Mouse (Mus musculus) limb, embryonic 15.5 days (tissue): ENCODE results near the gene Hmgcs2. TPM values are rescaled to one million over a fixed set of nuclear protein-coding genes. Genes with fewer than 3 reads are reported as not detected.

ENCODE experiments used
- ATAC-seq: fragments of 200-750 bp; cut with Nextera tagmentation; 2 replicates; pipeline ENCODE4 v1.8.0; 2017; ENCODE audit warnings: low read depth, moderate TSS enrichment; ENCODE audit not compliant: insufficient number of reproducible peaks, low FRiP score, low TSS enrichment
- H3K27ac ChIP-seq: fragments of 300-500 bp; sonication (generic); 2 replicates; pipeline ENCODE4 v1.5.1; 2015; ENCODE audit warnings: moderate library complexity, mild to moderate bottlenecking, inconsistent platforms
- H3K27me3 ChIP-seq: fragments of 300-500 bp; sonication (generic); 2 replicates; pipeline ENCODE4 v1.6.1; 2015; ENCODE audit warnings: inconsistent platforms
- H3K36me3 ChIP-seq: fragments of 300-500 bp; sonication (generic); 2 replicates; pipeline ENCODE4 v1.6.1; 2015; ENCODE audit warnings: inconsistent platforms
- H3K4me1 ChIP-seq: fragments of 300-500 bp; sonication (generic); 2 replicates; pipeline ENCODE4 v1.6.1; 2015; ENCODE audit warnings: inconsistent platforms
- H3K4me2 ChIP-seq: fragments of 300-500 bp; sonication (generic); 2 replicates; pipeline ENCODE4 v1.6.1; 2015; ENCODE audit warnings: mild to moderate bottlenecking, inconsistent platforms
- H3K4me3 ChIP-seq: fragments of 300-500 bp; sonication (generic); 2 replicates; pipeline ENCODE4 v1.5.1; 2015; ENCODE audit warnings: mild to moderate bottlenecking, inconsistent platforms
- H3K9ac ChIP-seq: fragments of 300-500 bp; sonication (generic); 2 replicates; pipeline ENCODE4 v1.6.1; 2015; ENCODE audit warnings: inconsistent platforms
- H3K9me3 ChIP-seq: fragments of 300-500 bp; sonication (generic); 2 replicates; pipeline ENCODE4 v1.6.1; 2016; ENCODE audit warnings: inconsistent platforms
- WGBS: fragments of 180-500 bp; shearing (Covaris S2); methylation state at CpG from one replicate; pipeline ENCODE4 v1.1.7; 2015; 5-methylcytosine and 5-hydroxymethylcytosine counted together
- polyA plus RNA-seq: library from polyadenylated mRNA; unstranded; fragments of >200 nt; fragmentation: Nextera tagmentation; extraction: Ambion mirVana; gene quantifications from 2 replicates; pipeline ENCODE4 v1.2.1, GENCODE M21; 2015

The Hmgcs2 gene
- polyA plus RNA-seq, 1 experiment from 2014 or later: 2.4 TPM

DNA sequence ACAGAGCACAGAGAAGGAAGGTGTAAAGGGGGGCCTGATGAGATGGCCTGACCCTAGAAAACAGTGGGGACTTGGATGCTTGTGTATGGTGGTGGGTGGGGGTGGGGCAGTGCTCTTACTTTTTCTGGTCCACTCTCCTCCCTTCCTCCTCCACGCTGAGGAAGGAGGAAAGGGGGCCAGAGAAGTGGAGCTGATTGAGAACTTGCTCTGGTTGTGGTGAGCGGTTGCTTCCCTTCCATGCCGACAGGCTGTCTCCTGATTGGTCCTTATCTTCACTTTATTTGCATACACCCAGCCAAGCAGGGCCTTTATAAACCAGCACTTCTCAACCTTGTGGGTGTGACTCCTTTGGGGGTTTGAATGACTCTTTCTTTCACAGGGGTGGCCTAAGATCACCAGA, 26.2 kb upstream of the Hmgcs2 start:
- WGBS: 92% methylated on average over 2 of the region's 3 CpGs
- Histone ChIP-seq H3K27ac (no peak overlapping the region), H3K9me3 (no peaks in the 10 kb centered on the region), H3K4me1 (peaks cover under 1% of the 10 kb centered on the region; the same call in 1 of the 2 replicates), H3K36me3 (no peaks in the 10 kb centered on the region), H3K4me2 (no peak overlapping the region), H3K4me3 (no peak overlapping the region), H3K27me3 (no peaks in the 10 kb centered on the region), H3K9ac (no peak overlapping the region)
- ATAC-seq: no peak

DNA sequence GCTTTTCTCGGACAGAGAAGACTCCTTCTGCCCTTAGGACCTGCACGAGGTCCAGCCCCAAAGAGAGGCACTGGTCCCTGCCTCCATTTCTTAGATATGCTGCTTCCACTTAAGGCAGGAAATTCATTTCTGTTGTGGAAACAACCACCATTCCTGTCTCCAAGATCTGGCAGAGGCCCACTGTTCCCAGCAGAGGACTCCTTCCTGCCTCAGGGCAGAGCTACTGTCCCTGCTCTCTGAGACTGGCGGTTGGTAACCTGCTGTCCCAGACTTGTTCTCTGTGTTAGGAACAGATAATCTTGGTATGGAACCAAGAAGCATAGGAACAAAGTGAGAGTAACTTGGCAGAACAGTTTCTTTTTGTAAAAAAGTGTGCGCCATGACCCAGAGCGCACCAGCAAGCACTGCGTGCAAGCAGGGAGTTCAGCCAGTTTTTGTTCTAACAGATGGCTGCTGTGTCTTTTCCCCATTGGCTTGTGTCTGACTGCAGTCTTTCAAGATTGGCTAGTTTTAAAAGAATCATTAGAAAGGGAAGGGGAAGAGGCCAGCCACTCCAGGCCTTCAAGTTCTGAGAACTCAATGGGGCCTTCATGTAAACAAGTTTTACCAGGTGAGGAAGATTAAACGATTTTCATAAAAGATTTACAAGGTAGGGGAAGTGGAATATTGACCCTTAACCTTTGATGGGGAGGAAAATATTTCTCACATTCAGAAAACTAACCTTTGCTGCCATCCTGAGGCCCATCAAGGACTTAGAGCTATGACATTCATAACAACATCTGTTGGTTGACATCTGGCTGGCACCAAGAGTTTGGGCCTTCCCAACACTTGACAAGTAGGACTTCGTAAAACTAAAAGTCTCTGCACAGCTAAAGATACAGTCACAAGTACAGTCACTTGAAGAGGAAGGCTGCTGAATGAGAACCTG, 25.3 kb upstream of the Hmgcs2 start:
- peak overlapping the region; percentile 33; the same call in 1 of the 2 replicates for H3K27ac ChIP-seq
- H3K27me3 ChIP-seq: no peaks in the 10 kb centered on the region
- 70% methylated on average over 8 of the region's 8 CpGs for WGBS
- H3K4me1 ChIP-seq: peaks cover 8% of the 10 kb centered on the region; the same call in 1 of the 2 replicates
- no peak overlapping the region for H3K9ac ChIP-seq
- no peak overlapping the region for H3K4me3 ChIP-seq
- H3K4me2 ChIP-seq: no peak overlapping the region
- no peaks in the 10 kb centered on the region for H3K36me3 ChIP-seq
- H3K9me3 ChIP-seq: no peaks in the 10 kb centered on the region
- ATAC-seq: no peak

GRCm38 (mm10) chr3:98258723-98259122, 21.5 kb upstream of the Hmgcs2 start:
- Histone ChIP-seq H3K9me3 (no peaks in the 10 kb centered on the region), H3K4me3 (no peak overlapping the region), H3K4me1 (peaks cover 8% of the 10 kb centered on the region; the same call in 1 of the 2 replicates), H3K36me3 (no peaks in the 10 kb centered on the region), H3K9ac (no peak overlapping the region), H3K4me2 (no peak overlapping the region), H3K27ac (0 out of 2 replicates have a peak overlapping the region, but pooled peaks have one; percentile 22), H3K27me3 (no peaks in the 10 kb centered on the region)
- no peak for ATAC-seq
- WGBS: 53% methylated on average over 4 of the region's 4 CpGs

GRCm38 (mm10) chr3:98259271-98259751, 20.9 kb upstream of the Hmgcs2 start:
- H3K27me3 ChIP-seq: no peaks in the 10 kb centered on the region
- no peak overlapping the region for H3K4me3 ChIP-seq
- no peak overlapping the region for H3K9ac ChIP-seq
- WGBS: 56% methylated on average over 5 of the region's 5 CpGs
- no peak for ATAC-seq
- H3K27ac ChIP-seq: no peak overlapping the region
- no peaks in the 10 kb centered on the region for H3K9me3 ChIP-seq
- peaks cover 8% of the 10 kb centered on the region; the same call in 1 of the 2 replicates for H3K4me1 ChIP-seq
- H3K36me3 ChIP-seq: no peaks in the 10 kb centered on the region
- H3K4me2 ChIP-seq: no peak overlapping the region

- H3K4me3 ChIP-seq: no peak overlapping the region
- no peak overlapping the region for H3K9ac ChIP-seq
- H3K27ac ChIP-seq: no peak overlapping the region
- no peaks in the 10 kb centered on the region for H3K9me3 ChIP-seq
- 83% methylated on average over 3 of the region's 3 CpGs for WGBS
- no peaks in the 10 kb centered on the region for H3K36me3 ChIP-seq
- ATAC-seq: no peak
- H3K4me1 ChIP-seq: peaks cover 8% of the 10 kb centered on the region; the same call in 1 of the 2 replicates
- H3K4me2 ChIP-seq: no peak overlapping the region
- H3K27me3 ChIP-seq: no peaks in the 10 kb centered on the region
Measured at GRCm38 (mm10) chr3:98260534-98260933, 19.7 kb upstream of the Hmgcs2 start.

DNA sequence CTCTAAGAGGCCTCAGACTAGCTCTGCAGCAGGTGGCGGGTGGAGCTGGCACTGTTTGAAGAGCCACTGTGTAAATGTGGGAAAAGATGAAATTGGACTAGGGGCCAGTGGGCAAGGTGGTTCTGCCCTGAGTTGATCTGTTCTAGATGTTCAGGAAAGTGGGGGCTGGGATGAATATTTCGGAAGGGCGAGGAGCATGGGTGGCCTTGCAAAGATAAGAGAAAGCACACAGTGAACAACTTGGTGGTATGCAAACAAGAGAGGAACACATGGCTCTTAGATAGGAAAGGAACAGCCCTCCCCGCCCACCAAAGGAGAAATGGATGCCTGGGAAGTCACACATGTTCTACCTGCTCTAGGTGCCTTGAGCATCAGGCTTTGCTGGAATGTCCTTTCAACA, 18.8 kb upstream of the Hmgcs2 start:
- peaks cover 8% of the 10 kb centered on the region; the same call in 1 of the 2 replicates for H3K4me1 ChIP-seq
- H3K9me3 ChIP-seq: no peaks in the 10 kb centered on the region
- no peak overlapping the region for H3K4me2 ChIP-seq
- H3K4me3 ChIP-seq: no peak overlapping the region
- no peak for ATAC-seq
- no peaks in the 10 kb centered on the region for H3K36me3 ChIP-seq
- no peak overlapping the region for H3K9ac ChIP-seq
- H3K27me3 ChIP-seq: no peaks in the 10 kb centered on the region
- no peak overlapping the region for H3K27ac ChIP-seq
- 95% methylated on average over 4 of the region's 4 CpGs for WGBS

GRCm38 (mm10) chr3:98262133-98262532, 18.1 kb upstream of the Hmgcs2 start:
- Histone ChIP-seq H3K4me2 (no peak overlapping the region), H3K9me3 (no peaks in the 10 kb centered on the region), H3K9ac (no peak overlapping the region), H3K4me1 (peaks cover 8% of the 10 kb centered on the region; the same call in 1 of the 2 replicates), H3K36me3 (no peaks in the 10 kb centered on the region), H3K4me3 (no peak overlapping the region), H3K27ac (no peak overlapping the region), H3K27me3 (no peaks in the 10 kb centered on the region)
- WGBS: 93% methylated on average over 2 of the region's 2 CpGs
- ATAC-seq: no peak

- 44% methylated on average over 6 of the region's 6 CpGs for WGBS
- H3K4me1 ChIP-seq: 0 out of 2 replicates have a peak, but pooled peaks cover 3% of the 10 kb centered on the region
- no peak overlapping the region for H3K4me2 ChIP-seq
Measured at GRCm38 (mm10) chr3:98267249-98267651, 13.0 kb upstream of the Hmgcs2 start.

DNA sequence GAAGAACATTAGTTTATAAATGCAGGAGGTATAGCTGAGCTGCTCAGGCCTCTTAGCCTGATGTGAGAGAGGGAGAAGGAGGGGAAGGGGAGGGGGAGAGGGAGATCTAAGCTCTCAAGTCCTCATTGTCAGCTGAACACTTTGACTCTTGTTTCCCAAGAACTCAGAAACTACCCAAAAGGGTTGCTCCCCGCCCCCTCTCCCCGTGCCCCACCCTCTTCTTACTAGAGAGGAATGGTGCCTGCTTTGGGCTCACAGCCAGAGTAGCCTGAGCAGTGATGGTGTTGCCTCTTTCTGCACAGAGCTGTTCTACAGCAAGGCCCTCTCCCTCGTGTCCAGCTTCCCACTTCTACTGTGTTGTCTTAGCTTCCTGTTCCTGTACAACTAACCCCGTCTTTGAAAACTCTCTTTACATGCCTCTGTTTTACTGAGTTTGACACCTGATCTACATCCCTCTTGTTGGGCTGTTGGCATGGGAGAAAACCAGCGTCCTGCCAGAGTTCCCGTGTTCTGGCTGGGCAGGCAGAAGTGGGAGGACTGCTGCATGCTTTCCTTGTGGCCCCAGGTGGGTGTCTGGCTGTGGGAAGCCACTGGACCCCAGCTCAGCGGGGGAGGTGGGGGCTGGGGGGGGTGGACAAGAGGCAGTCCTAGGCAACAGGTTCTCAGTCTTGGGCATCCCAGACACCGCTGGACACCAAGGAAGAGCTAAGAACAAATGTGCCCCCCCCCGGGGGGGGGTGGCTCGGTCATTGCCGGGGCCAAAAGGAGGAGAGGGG, 6.4 kb upstream of the Hmgcs2 start:
- ATAC-seq: no peak

More at GRCm38 (mm10) chr3:98267249-98267651, 13.0 kb upstream of the Hmgcs2 start:
- Histone ChIP-seq H3K27me3 (no peaks in the 10 kb centered on the region), H3K36me3 (no peaks in the 10 kb centered on the region), H3K9ac (no peak overlapping the region), H3K4me3 (no peak overlapping the region), H3K9me3 (no peaks in the 10 kb centered on the region), H3K27ac (no peak overlapping the region)
- ATAC-seq: no peak

GRCm38 (mm10) chr3:98279682-98280081, 553 bp upstream of the Hmgcs2 start:
- Histone ChIP-seq H3K4me1 (peaks cover 16% of the 10 kb centered on the region), H3K36me3 (no peaks in the 10 kb centered on the region), H3K27me3 (no peaks in the 10 kb centered on the region), H3K4me3 (no peak overlapping the region), H3K9ac (no peak overlapping the region), H3K9me3 (no peaks in the 10 kb centered on the region), H3K27ac (no peak overlapping the region), H3K4me2 (no peak overlapping the region)
- WGBS: 54% methylated on average over 4 of the region's 4 CpGs
- ATAC-seq: no peak

More for the DNA sequence above, 6.4 kb upstream of the Hmgcs2 start:
- Histone ChIP-seq H3K9ac (no peak overlapping the region), H3K4me1 (peaks cover 8% of the 10 kb centered on the region; the same call in 1 of the 2 replicates), H3K9me3 (no peaks in the 10 kb centered on the region), H3K27ac (no peak overlapping the region), H3K36me3 (no peaks in the 10 kb centered on the region), H3K27me3 (no peaks in the 10 kb centered on the region), H3K4me2 (no peak overlapping the region), H3K4me3 (no peak overlapping the region)
- WGBS: 54% methylated on average over 11 of the region's 11 CpGs

- Histone ChIP-seq H3K4me3 (no peak overlapping the region), H3K36me3 (no peaks in the 10 kb centered on the region), H3K9ac (no peak overlapping the region), H3K4me2 (peak overlapping the region; percentile 17; the same call in 1 of the 2 replicates), H3K27ac (0 out of 2 replicates have a peak overlapping the region, but pooled peaks have one; percentile 11), H3K9me3 (no peaks in the 10 kb centered on the region), H3K4me1 (peaks cover 16% of the 10 kb centered on the region), H3K27me3 (no peaks in the 10 kb centered on the region)
- 36% methylated on average over 12 of the region's 12 CpGs for WGBS
- ATAC-seq: no peak
Measured at GRCm38 (mm10) chr3:98280933-98281678, 871 bp downstream of the Hmgcs2 start.
